Mouse (Mus musculus) E14TG2a.4 (cell line): ENCODE measurements at regions not wholly inside any gene's neighbourhood (a gene's known extent, or its start where the extent isn't known, plus 50 kb on each side); places are given as distances from the start of the nearest gene placed in this dataset.

Experiments
- H3K27me3 ChIP-seq: 2 replicates; pipeline ENCODE4 v1.6.1; 2014; ENCODE audit warnings: low read length, control low read depth; ENCODE audit not compliant: insufficient read depth
- H3K36me3 ChIP-seq: 2 replicates; pipeline ENCODE4 v1.6.1; 2014; ENCODE audit warnings: low read length, control low read depth; ENCODE audit not compliant: insufficient read depth
- H3K4me1 ChIP-seq: replicated peaks from 2 replicates; pipeline ENCODE4 v1.6.1; 2014; ENCODE audit warnings: low read depth, low read length, control low read depth
- H3K4me3 ChIP-seq: replicated peaks from 2 replicates; pipeline ENCODE4 v1.5.1; 2014; ENCODE audit warnings: mild to moderate bottlenecking, low read length
- H3K9me3 ChIP-seq: 2 replicates; pipeline ENCODE4 v1.6.1; 2014; ENCODE audit warnings: low read length, control low read depth
- CTCF ChIP-seq: conservative IDR thresholded peaks from 2 replicates; pipeline ENCODE4 v1.5.1; 2014; ENCODE audit warnings: low read length
- NANOG ChIP-seq: IDR thresholded peaks from 2 replicates; pipeline ENCODE4 v1.6.1; 2014; ENCODE audit warnings: borderline replicate concordance, low read length, mixed read lengths
- POU5F1 ChIP-seq: IDR thresholded peaks from 2 replicates; pipeline ENCODE4 v1.6.1; 2014; ENCODE audit warnings: low read length, borderline replicate concordance

- no peak for TF ChIP-seq NANOG
- TF ChIP-seq POU5F1, result no peak
- no peak for TF ChIP-seq CTCF
- no peaks in the 10 kb centered on the region for H3K27me3 ChIP-seq
- no peaks in the 10 kb centered on the region for H3K36me3 ChIP-seq
Observed at GRCm38 (mm10) chr1:137363561-137363960, 403.3 kb upstream of the Nr5a2 start.

DNA sequence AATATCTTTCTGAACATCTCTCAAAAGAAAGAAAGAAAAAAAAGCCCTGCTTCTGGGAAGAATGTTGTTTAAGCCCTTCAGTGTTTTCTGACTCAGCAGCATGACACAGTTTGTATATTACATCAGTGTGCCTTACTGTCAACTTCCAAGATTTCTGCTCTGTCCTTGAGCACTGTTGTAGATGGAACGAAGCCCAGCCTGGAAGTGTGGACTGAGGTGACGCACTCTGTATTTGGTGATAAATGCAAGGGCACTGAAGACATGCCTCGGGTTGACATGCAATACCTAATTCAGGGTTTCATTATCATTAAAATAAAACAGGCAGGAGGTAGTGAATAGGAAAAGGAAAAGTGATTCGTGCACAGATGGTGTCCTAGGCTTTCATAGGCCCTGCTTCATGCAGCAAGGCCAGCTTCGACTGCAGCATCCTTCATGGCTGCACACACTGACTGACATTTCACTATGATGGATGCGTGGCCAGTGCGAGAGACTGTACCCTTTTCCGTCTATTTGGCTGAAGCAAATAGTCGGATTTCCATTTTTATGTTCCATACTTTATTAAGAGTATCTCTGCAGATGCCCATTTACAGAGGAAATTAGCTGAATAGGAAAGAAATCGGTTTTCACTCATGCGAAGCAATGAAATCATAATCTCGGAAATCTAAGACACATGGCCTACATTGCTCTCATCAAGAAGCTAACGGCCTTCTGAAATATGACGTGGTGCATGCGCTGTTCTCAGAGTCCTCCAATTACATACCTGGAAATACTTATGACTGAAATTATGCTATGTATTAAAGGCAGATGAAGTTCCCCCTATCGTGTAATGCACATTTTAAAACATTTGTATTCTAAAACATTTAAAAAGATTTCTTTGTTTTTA lies 400.7 kb upstream of the Nr5a2 start:
- TF ChIP-seq POU5F1 (no peak), NANOG (no peak), CTCF (no peak)

More at GRCm38 (mm10) chr1:137363561-137363960, 403.3 kb upstream of the Nr5a2 start:
- H3K4me3 ChIP-seq, result no peak overlapping the region
- H3K9me3 ChIP-seq, result no peaks in the 10 kb centered on the region
- no peaks in the 10 kb centered on the region for H3K4me1 ChIP-seq

DNA sequence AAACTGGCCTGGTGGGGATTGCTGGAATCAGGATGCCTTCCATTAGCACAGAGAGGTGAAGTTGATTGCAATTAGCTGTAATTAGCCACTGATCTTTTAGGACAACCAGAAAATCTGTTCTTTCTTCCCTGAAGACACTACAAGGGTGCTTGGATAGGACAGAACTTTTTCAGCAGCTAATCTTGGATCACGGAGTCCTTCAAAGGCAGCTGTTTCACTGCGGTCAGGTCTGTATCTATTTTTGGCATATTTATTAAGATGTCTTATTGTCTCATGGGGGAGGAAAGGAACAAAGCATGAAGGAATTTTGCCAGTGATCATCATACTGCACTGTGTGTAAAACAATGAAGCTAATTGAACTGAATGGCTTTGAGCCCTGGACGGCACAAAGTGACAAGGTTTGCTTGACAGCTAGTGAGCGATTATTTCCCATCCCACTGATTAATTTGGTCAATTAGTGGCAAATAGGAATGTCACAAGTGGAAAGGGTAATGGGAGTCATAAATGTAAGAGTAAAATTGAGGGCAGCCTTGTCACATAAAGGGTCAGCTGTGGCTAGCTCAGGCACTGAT lies 395.8 kb upstream of the Nr5a2 start:
- Histone ChIP-seq H3K9me3 (no peaks in the 10 kb centered on the region), H3K27me3 (no peaks in the 10 kb centered on the region), H3K4me1 (no peaks in the 10 kb centered on the region), H3K36me3 (no peaks in the 10 kb centered on the region), H3K4me3 (no peak overlapping the region)
- TF ChIP-seq NANOG (no peak), POU5F1 (no peak), CTCF (no peak)

More for the DNA sequence above, 400.7 kb upstream of the Nr5a2 start:
- H3K27me3 ChIP-seq, result no peaks in the 10 kb centered on the region
- no peaks in the 10 kb centered on the region for H3K9me3 ChIP-seq
- H3K36me3 ChIP-seq, result no peaks in the 10 kb centered on the region
- H3K4me1 ChIP-seq, result no peaks in the 10 kb centered on the region
- H3K4me3 ChIP-seq, result no peak overlapping the region

- Histone ChIP-seq H3K27me3 (no peaks in the 10 kb centered on the region), H3K4me3 (no peak overlapping the region), H3K36me3 (no peaks in the 10 kb centered on the region), H3K4me1 (no peaks in the 10 kb centered on the region), H3K9me3 (no peaks in the 10 kb centered on the region)
- TF ChIP-seq CTCF (no peak), POU5F1 (no peak), NANOG (no peak)
Observed at GRCm38 (mm10) chr1:137352390-137353027, 392.3 kb upstream of the Nr5a2 start.

DNA sequence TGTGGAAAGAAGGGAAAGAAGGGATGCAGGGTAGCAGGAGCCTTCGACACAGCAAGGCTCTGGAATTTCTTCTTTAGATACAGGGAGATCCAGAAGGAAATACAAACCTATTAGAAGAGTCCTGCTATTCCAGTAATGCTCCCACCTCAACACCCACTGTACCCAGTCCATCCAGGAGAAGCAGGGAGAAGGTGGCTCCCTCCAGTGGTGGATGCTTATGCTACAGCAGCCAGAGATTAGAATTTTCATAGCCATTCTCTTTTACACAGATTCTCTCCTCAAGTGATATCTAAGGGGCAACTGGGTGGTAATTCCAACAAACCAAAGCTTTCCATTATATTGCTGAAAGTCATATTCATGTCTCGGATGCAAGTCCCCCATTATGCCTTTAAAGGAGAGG lies 373.9 kb upstream of the Nr5a2 start:
- Histone ChIP-seq H3K4me1 (no peaks in the 10 kb centered on the region), H3K4me3 (no peak overlapping the region), H3K9me3 (no peaks in the 10 kb centered on the region), H3K36me3 (no peaks in the 10 kb centered on the region), H3K27me3 (no peaks in the 10 kb centered on the region)
- no peak for TF ChIP-seq NANOG
- peak; percentile 54 for TF ChIP-seq CTCF

DNA sequence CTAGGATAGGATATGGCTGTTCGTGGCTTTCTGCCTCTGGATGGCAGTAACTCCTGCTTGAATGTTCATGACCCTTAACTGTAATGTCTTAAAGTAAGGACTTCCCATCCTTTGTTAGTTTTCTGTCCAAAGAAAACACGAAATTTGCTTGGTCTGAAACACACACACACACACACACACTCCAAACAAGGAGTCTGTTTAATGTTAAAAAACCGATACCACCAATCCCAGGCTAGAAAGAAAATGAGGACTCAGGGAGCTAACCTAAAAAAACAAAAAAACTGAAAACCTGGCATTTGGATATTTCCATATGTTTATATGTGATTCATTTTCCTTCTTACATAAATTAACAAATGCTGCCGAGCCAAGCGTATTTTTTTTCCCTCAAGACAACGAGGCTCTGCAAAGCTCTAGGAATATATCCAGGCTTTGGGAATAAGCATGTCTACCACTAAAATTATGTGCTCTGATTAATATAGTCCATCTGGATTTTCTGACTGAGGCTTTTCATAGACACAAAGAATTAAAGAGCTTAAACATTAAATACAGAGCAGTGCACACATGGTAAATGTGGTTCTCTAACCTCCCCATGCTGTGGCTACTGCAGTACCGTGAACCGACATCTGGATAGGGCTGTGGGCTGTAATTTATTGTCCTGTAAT lies 372.0 kb upstream of the Nr5a2 start:
- Histone ChIP-seq H3K4me3 (no peak overlapping the region), H3K36me3 (no peaks in the 10 kb centered on the region), H3K4me1 (no peaks in the 10 kb centered on the region), H3K27me3 (no peaks in the 10 kb centered on the region), H3K9me3 (no peaks in the 10 kb centered on the region)
- TF ChIP-seq CTCF (no peak), NANOG (no peak), POU5F1 (no peak)

DNA sequence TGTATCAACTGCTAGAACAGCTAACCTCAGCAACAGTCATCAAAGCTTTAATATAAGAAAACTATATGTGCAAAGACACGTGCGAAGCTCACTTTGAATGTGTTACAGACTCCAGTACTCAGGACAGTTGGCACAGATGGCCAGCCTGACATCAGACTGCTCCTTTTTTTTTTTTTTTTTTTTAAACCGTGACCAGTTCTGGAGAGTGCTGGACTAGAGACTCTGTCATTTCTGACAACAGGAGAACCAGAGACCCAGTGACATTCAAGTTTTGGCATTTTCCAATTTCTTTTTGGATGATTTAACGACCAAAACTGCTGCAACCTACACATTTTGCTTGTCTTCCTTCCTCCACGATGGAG lies 371.5 kb upstream of the Nr5a2 start:
- TF ChIP-seq NANOG, result no peak
- TF ChIP-seq CTCF, result no peak
- no peak for TF ChIP-seq POU5F1
- Histone ChIP-seq H3K36me3 (no peaks in the 10 kb centered on the region), H3K9me3 (no peaks in the 10 kb centered on the region), H3K4me1 (no peaks in the 10 kb centered on the region), H3K27me3 (no peaks in the 10 kb centered on the region), H3K4me3 (no peak overlapping the region)

DNA sequence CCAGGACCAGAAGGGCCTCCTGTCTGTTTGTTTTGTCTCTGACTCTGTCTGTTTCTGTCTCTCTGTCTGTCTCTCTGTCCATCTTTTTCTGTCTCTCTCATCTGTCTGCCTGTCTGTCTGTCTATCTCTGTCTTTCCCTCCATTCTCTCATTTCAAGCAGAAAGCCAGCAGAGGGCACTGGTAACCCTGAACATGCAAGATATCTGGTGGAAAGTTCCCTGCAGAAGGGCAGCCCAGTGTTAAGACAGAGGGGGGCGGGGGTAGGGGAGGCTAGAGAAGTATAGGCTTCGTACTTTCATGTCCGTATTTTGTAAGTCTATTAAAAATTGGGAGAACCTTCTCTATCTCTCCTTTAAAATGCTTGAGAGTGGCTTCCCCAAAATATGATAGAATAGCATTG lies 370.4 kb upstream of the Nr5a2 start:
- no peaks in the 10 kb centered on the region for H3K4me1 ChIP-seq

More for the DNA sequence above, 370.4 kb upstream of the Nr5a2 start:
- Histone ChIP-seq H3K27me3 (no peaks in the 10 kb centered on the region), H3K4me3 (no peak overlapping the region), H3K9me3 (no peaks in the 10 kb centered on the region), H3K36me3 (no peaks in the 10 kb centered on the region)
- no peak for TF ChIP-seq CTCF
- TF ChIP-seq NANOG, result no peak
- TF ChIP-seq POU5F1, result no peak
